Mouse (Mus musculus): ENCODE measurements around the gene Gbp3. TPM values are rescaled to one million over a fixed set of nuclear protein-coding genes. Genes with fewer than 3 reads are reported as not detected.

Gene Gbp3
- polyA plus RNA-seq, 1 experiment from 2014 or later, result 0.38 TPM

GRCm38 (mm10) chr3:142594547-142594946 lies 34.7 kb downstream of the Gbp3 start, which contains the start of gene Gbp2b:
Gene Gbp2b, plus strand, starts transcription at chr3:142594847.
- DNase-seq (ENCODE audit: low spot score), result no peak
- H3K4me3 ChIP-seq (ENCODE audit: low read depth, low read length), result no peak within 1 kb of the TSS
- H3K9me3 ChIP-seq (replicated peaks; ENCODE audit: control insufficient read depth, low read length), result no peaks in the 10 kb centered on the region
- no peaks in the 10 kb centered on the region for H3K4me1 ChIP-seq (ENCODE audit: control insufficient read depth, insufficient read depth, low read length)
- H3K27ac ChIP-seq (replicated peaks; ENCODE audit: low read depth, low read length), result no peak within 1 kb of the TSS
- 67% methylated on average over 1 of the region's 1 CpGs for WGBS
- H3K27me3 ChIP-seq (ENCODE audit: control insufficient read depth, insufficient read depth, low read length), result no peaks in the 10 kb centered on the region
- no peak within 1 kb of the TSS for H3K9ac ChIP-seq (replicated peaks; ENCODE audit: low read length)
- H3K4me2 ChIP-seq (ENCODE audit: low read depth, low read length), result no peak within 1 kb of the TSS
- no peak for ATAC-seq (replicated peaks; ENCODE audit: insufficient number of reproducible peaks, low FRiP score, low TSS enrichment, low read depth)
- no peaks in the 10 kb centered on the region for H3K36me3 ChIP-seq (replicated peaks; ENCODE audit: control insufficient read depth, insufficient read depth, low read depth, low read length)

- Histone ChIP-seq H3K9ac (replicated peaks; ENCODE audit: low read length) (no peak overlapping the region), H3K4me3 (ENCODE audit: low read depth, low read length) (no peak overlapping the region), H3K27me3 (ENCODE audit: control insufficient read depth, insufficient read depth, low read length) (no peaks in the 10 kb centered on the region), H3K27ac (replicated peaks; ENCODE audit: low read depth, low read length) (no peak overlapping the region), H3K36me3 (replicated peaks; ENCODE audit: control insufficient read depth, insufficient read depth, low read depth, low read length) (no peaks in the 10 kb centered on the region), H3K4me1 (ENCODE audit: control insufficient read depth, insufficient read depth, low read length) (no peaks in the 10 kb centered on the region), H3K4me2 (ENCODE audit: low read depth, low read length) (no peak overlapping the region), H3K9me3 (replicated peaks; ENCODE audit: control insufficient read depth, low read length) (no peaks in the 10 kb centered on the region)
- DNase-seq (ENCODE audit: low spot score) (no peak), ATAC-seq (replicated peaks; ENCODE audit: insufficient number of reproducible peaks, low FRiP score, low TSS enrichment, low read depth) (no peak)
- 82% methylated on average over 3 of the region's 3 CpGs for WGBS
These were observed 38.1 kb downstream of the Gbp3 start for GRCm38 (mm10) chr3:142597923-142598322.

GRCm38 (mm10) chr3:142601675-142602074 lies 41.8 kb downstream of the Gbp3 start:
- H3K9me3 ChIP-seq (replicated peaks; ENCODE audit: control insufficient read depth, low read length), result no peaks in the 10 kb centered on the region
- DNase-seq (ENCODE audit: low spot score) (no peak), ATAC-seq (replicated peaks; ENCODE audit: insufficient number of reproducible peaks, low FRiP score, low TSS enrichment, low read depth) (no peak)
- H3K27ac ChIP-seq (replicated peaks; ENCODE audit: low read depth, low read length), result no peak overlapping the region
- H3K36me3 ChIP-seq (replicated peaks; ENCODE audit: control insufficient read depth, insufficient read depth, low read depth, low read length), result no peaks in the 10 kb centered on the region
- H3K4me1 ChIP-seq (ENCODE audit: control insufficient read depth, insufficient read depth, low read length), result no peaks in the 10 kb centered on the region
- H3K4me3 ChIP-seq (ENCODE audit: low read depth, low read length), result no peak overlapping the region
- H3K4me2 ChIP-seq (ENCODE audit: low read depth, low read length), result no peak overlapping the region
- H3K9ac ChIP-seq (replicated peaks; ENCODE audit: low read length), result no peak overlapping the region
- no peaks in the 10 kb centered on the region for H3K27me3 ChIP-seq (ENCODE audit: control insufficient read depth, insufficient read depth, low read length)

GRCm38 (mm10) chr3:142618658-142619057 lies 58.8 kb downstream of the Gbp3 start:
- no peak overlapping the region for H3K9ac ChIP-seq (replicated peaks; ENCODE audit: low read length)
- H3K4me1 ChIP-seq (ENCODE audit: control insufficient read depth, insufficient read depth, low read length), result no peaks in the 10 kb centered on the region
- H3K27ac ChIP-seq (replicated peaks; ENCODE audit: low read depth, low read length), result no peak overlapping the region
- H3K27me3 ChIP-seq (ENCODE audit: control insufficient read depth, insufficient read depth, low read length), result no peaks in the 10 kb centered on the region
- H3K4me3 ChIP-seq (ENCODE audit: low read depth, low read length), result no peak overlapping the region
- 78% methylated on average over 3 of the region's 3 CpGs for WGBS
- H3K36me3 ChIP-seq (replicated peaks; ENCODE audit: control insufficient read depth, insufficient read depth, low read depth, low read length), result no peaks in the 10 kb centered on the region
- ATAC-seq (replicated peaks; ENCODE audit: insufficient number of reproducible peaks, low FRiP score, low TSS enrichment, low read depth), result no peak
- no peak for DNase-seq (ENCODE audit: low spot score)
- no peak overlapping the region for H3K4me2 ChIP-seq (ENCODE audit: low read depth, low read length)
- no peaks in the 10 kb centered on the region for H3K9me3 ChIP-seq (replicated peaks; ENCODE audit: control insufficient read depth, low read length)

GRCm38 (mm10) chr3:142619606-142620005 lies 59.8 kb downstream of the Gbp3 start:
- WGBS, result 35% methylated on average over 1 of the region's 1 CpGs
- Histone ChIP-seq H3K9me3 (replicated peaks; ENCODE audit: control insufficient read depth, low read length) (no peaks in the 10 kb centered on the region), H3K36me3 (replicated peaks; ENCODE audit: control insufficient read depth, insufficient read depth, low read depth, low read length) (no peaks in the 10 kb centered on the region), H3K4me2 (ENCODE audit: low read depth, low read length) (no peak overlapping the region), H3K27me3 (ENCODE audit: control insufficient read depth, insufficient read depth, low read length) (no peaks in the 10 kb centered on the region), H3K27ac (replicated peaks; ENCODE audit: low read depth, low read length) (no peak overlapping the region), H3K4me1 (ENCODE audit: control insufficient read depth, insufficient read depth, low read length) (no peaks in the 10 kb centered on the region), H3K4me3 (ENCODE audit: low read depth, low read length) (no peak overlapping the region), H3K9ac (replicated peaks; ENCODE audit: low read length) (no peak overlapping the region)
- DNase-seq (ENCODE audit: low spot score) (no peak), ATAC-seq (replicated peaks; ENCODE audit: insufficient number of reproducible peaks, low FRiP score, low TSS enrichment, low read depth) (no peak)

GRCm38 (mm10) chr3:142620111-142620955 lies 60.5 kb downstream of the Gbp3 start, which contains the start of gene Gbp2:
Gene Gbp2, plus strand, starts transcription at chr3:142620602.
- Histone ChIP-seq H3K36me3 (replicated peaks; ENCODE audit: control insufficient read depth, insufficient read depth, low read depth, low read length) (no peaks in the 10 kb centered on the region), H3K4me3 (ENCODE audit: low read depth, low read length) (no peak within 1 kb of the TSS), H3K27me3 (ENCODE audit: control insufficient read depth, insufficient read depth, low read length) (no peaks in the 10 kb centered on the region), H3K4me2 (ENCODE audit: low read depth, low read length) (no peak within 1 kb of the TSS), H3K4me1 (ENCODE audit: control insufficient read depth, insufficient read depth, low read length) (no peaks in the 10 kb centered on the region), H3K27ac (replicated peaks; ENCODE audit: low read depth, low read length) (no peak within 1 kb of the TSS), H3K9me3 (replicated peaks; ENCODE audit: control insufficient read depth, low read length) (no peaks in the 10 kb centered on the region), H3K9ac (replicated peaks; ENCODE audit: low read length) (no peak within 1 kb of the TSS)
- no peak for DNase-seq (ENCODE audit: low spot score)
- ATAC-seq (replicated peaks; ENCODE audit: insufficient number of reproducible peaks, low FRiP score, low TSS enrichment, low read depth), result no peak
- 73% methylated on average over 4 of the region's 4 CpGs for WGBS

- ATAC-seq (replicated peaks; ENCODE audit: insufficient number of reproducible peaks, low FRiP score, low TSS enrichment, low read depth) (no peak), DNase-seq (ENCODE audit: low spot score) (peak; percentile 6)
- 57% methylated on average over 3 of the region's 3 CpGs for WGBS
- no peak overlapping the region for H3K4me3 ChIP-seq (ENCODE audit: low read depth, low read length)
- H3K27me3 ChIP-seq (ENCODE audit: control insufficient read depth, insufficient read depth, low read length), result no peaks in the 10 kb centered on the region
- no peaks in the 10 kb centered on the region for H3K36me3 ChIP-seq (replicated peaks; ENCODE audit: control insufficient read depth, insufficient read depth, low read depth, low read length)
- H3K9me3 ChIP-seq (replicated peaks; ENCODE audit: control insufficient read depth, low read length), result no peaks in the 10 kb centered on the region
- H3K27ac ChIP-seq (replicated peaks; ENCODE audit: low read depth, low read length), result no peak overlapping the region
- H3K9ac ChIP-seq (replicated peaks; ENCODE audit: low read length), result no peak overlapping the region
- H3K4me1 ChIP-seq (ENCODE audit: control insufficient read depth, insufficient read depth, low read length), result no peaks in the 10 kb centered on the region
- H3K4me2 ChIP-seq (ENCODE audit: low read depth, low read length), result no peak overlapping the region
These were observed 61.2 kb downstream of the Gbp3 start for GRCm38 (mm10) chr3:142620956-142621562.

Data from embryonic facial prominence, embryonic 11.5 days (tissue).